ENCODE assay signal across 8 mouse cellular contexts in the genomic region with DNA sequence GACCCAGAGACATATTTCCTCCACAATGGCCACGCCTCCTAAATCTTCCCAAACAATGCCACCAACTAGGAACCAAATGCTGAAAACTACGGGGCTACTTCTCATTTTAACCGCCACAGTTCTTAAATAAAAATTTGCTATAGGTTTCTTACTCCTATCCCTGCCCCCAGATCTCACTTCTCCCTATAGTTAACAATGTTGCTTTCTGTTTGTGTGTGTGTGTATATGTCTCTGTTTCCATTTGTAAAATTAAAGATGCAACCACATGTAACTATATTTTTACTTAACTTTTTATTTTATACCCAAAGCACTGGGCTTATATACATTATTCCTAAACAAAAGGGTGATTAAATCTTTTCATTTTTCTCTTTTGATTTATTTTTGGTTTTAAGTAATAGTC. TPM values are rescaled to one million over a fixed set of nuclear protein-coding genes. Genes with fewer than 3 reads are reported as not detected.
DNase-seq lines count a peak whose midpoint lies in the region; ATAC-seq and TF ChIP-seq lines count a peak whose summit lies in the region.

Gene Pdcl3, plus strand, starts transcription at position 301 of the 400 bp plus-strand sequence.

- TF ChIP-seq CTCF in C2C12 (IDR thresholded peaks at IDR 0.05; ENCODE audit: control insufficient read depth, insufficient read depth, insufficient read length) (no peak), G1E (IDR thresholded peaks at IDR 0.05; ENCODE audit: low read depth, low read length) (no peak)

- no peak within 1 kb of the TSS for H3K9ac ChIP-seq in forebrain, embryonic 14.5 days (ENCODE audit: low read length)
- H3K9ac ChIP-seq in limb, embryonic 15.5 days = no peak within 1 kb of the TSS
- H3K9ac ChIP-seq in stomach, embryonic 16.5 days (ENCODE audit: low read length) = no peak within 1 kb of the TSS

- H3K9me3 ChIP-seq in G1E (replicated peaks) = peaks cover 7% of the 10 kb centered on the region
- no peaks in the 10 kb centered on the region for H3K9me3 ChIP-seq in forebrain, embryonic 14.5 days (replicated peaks; ENCODE audit: control insufficient read depth, low read length)
- no peaks in the 10 kb centered on the region for H3K9me3 ChIP-seq in limb, embryonic 15.5 days
- H3K9me3 ChIP-seq in stomach, embryonic 16.5 days (replicated peaks; ENCODE audit: control insufficient read depth, low read length) = no peaks in the 10 kb centered on the region

- H3K4me3 ChIP-seq in C2C12 (ENCODE audit: insufficient read depth, poor library complexity, severe bottlenecking) (no peak within 1 kb of the TSS), G1E (ENCODE audit: low read depth, low read length) (no peak within 1 kb of the TSS)
- H3K4me3 ChIP-seq in forebrain, embryonic 14.5 days (ENCODE audit: low read depth, low read length) = no peak within 1 kb of the TSS
- H3K4me3 ChIP-seq in limb, embryonic 15.5 days = no peak within 1 kb of the TSS
- no peak within 1 kb of the TSS for H3K4me3 ChIP-seq in stomach, embryonic 16.5 days (replicated peaks; ENCODE audit: low read length)

- no peak within 1 kb of the TSS for H3K27ac ChIP-seq in forebrain, embryonic 14.5 days (ENCODE audit: low read depth, low read length)
- no peak within 1 kb of the TSS for H3K27ac ChIP-seq in limb, embryonic 15.5 days
- no peak within 1 kb of the TSS for H3K27ac ChIP-seq in stomach, embryonic 16.5 days (ENCODE audit: low read length)

- H3K79me3 ChIP-seq in C2C12 (ENCODE audit: low read depth) = peaks cover 15% of the 10 kb centered on the region

- H3K4me2 ChIP-seq in forebrain, embryonic 14.5 days (ENCODE audit: low read length) = no peak within 1 kb of the TSS
- H3K4me2 ChIP-seq in limb, embryonic 15.5 days = no peak within 1 kb of the TSS
- no peak within 1 kb of the TSS for H3K4me2 ChIP-seq in stomach, embryonic 16.5 days (ENCODE audit: low read depth, low read length)

- peaks cover 27% of the 10 kb centered on the region for H3K79me2 ChIP-seq in C2C12 (ENCODE audit: control insufficient read depth, insufficient read depth)

- no peak for ATAC-seq in G1E (ENCODE audit: extremely low read depth, insufficient number of reproducible peaks, low FRiP score, poor library complexity, severe bottlenecking)
- no peak for ATAC-seq in forebrain, embryonic 14.5 days
- ATAC-seq in hematopoietic stem cell, adult 5-6 weeks (replicated peaks in 1 of 2; ENCODE audit: insufficient read depth in 1 of 2, low FRiP score in 2 of 2, low TSS enrichment in 1 of 2, low read depth in 1 of 2, poor library complexity in 2 of 2, severe bottlenecking in 2 of 2) = no peak
- ATAC-seq in limb, embryonic 15.5 days (ENCODE audit: insufficient number of reproducible peaks, low FRiP score, low TSS enrichment, low read depth) = no peak
- ATAC-seq in stomach, embryonic 16.5 days (ENCODE audit: insufficient read depth, low FRiP score) = no peak

- WGBS in forebrain, embryonic 14.5 days = 83% methylated on average over 3 of the region's 3 CpGs
- WGBS in limb, embryonic 15.5 days = 81% methylated on average over 3 of the region's 3 CpGs
- 81% methylated on average over 3 of the region's 3 CpGs for WGBS in stomach, embryonic 16.5 days

- no peak within 1 kb of the TSS for H3ac ChIP-seq in C2C12 (ENCODE audit: control insufficient read depth, insufficient read length, low read depth)

- peaks cover 16% of the 10 kb centered on the region for H3K4me1 ChIP-seq in G1E (ENCODE audit: insufficient read depth, low read depth, low read length)
- peaks cover 7% of the 10 kb centered on the region for H3K4me1 ChIP-seq in forebrain, embryonic 14.5 days (ENCODE audit: control insufficient read depth, insufficient read depth, low read length)
- peaks cover 14% of the 10 kb centered on the region for H3K4me1 ChIP-seq in limb, embryonic 15.5 days
- H3K4me1 ChIP-seq in stomach, embryonic 16.5 days (ENCODE audit: control insufficient read depth, insufficient read depth, low read length) = peaks cover 12% of the 10 kb centered on the region; the same call in 1 of the 2 replicates

- no peaks in the 10 kb centered on the region for H3K27me3 ChIP-seq in C2C12 (ENCODE audit: control insufficient read depth, insufficient read depth, insufficient read length)
- H3K27me3 ChIP-seq in G1E (ENCODE audit: insufficient read depth, low read length) = no peaks in the 10 kb centered on the region
- H3K27me3 ChIP-seq in forebrain, embryonic 14.5 days (replicated peaks; ENCODE audit: control insufficient read depth, insufficient read depth, low read length) = no peaks in the 10 kb centered on the region
- H3K27me3 ChIP-seq in limb, embryonic 15.5 days = no peaks in the 10 kb centered on the region
- no peaks in the 10 kb centered on the region for H3K27me3 ChIP-seq in stomach, embryonic 16.5 days (ENCODE audit: control insufficient read depth, insufficient read depth, low read length)

- no peaks in the 10 kb centered on the region for H3K36me3 ChIP-seq in C2C12 (ENCODE audit: control insufficient read depth, insufficient read depth)
- peaks cover 5% of the 10 kb centered on the region for H3K36me3 ChIP-seq in G1E (replicated peaks)
- H3K36me3 ChIP-seq in forebrain, embryonic 14.5 days (ENCODE audit: control insufficient read depth, insufficient read depth, low read length) = no peaks in the 10 kb centered on the region
- no peaks in the 10 kb centered on the region for H3K36me3 ChIP-seq in limb, embryonic 15.5 days
- H3K36me3 ChIP-seq in stomach, embryonic 16.5 days (ENCODE audit: control insufficient read depth, insufficient read depth, low read length) = no peaks in the 10 kb centered on the region

- no peak for DNase-seq in G1E (ENCODE audit: low spot score)
- no peak for DNase-seq in forebrain, embryonic 14.5 days (ENCODE audit: low spot score)
- DNase-seq in kidney, postnatal 25 days = no peak
- no peak for DNase-seq in embryo, embryonic 9.5 days (ENCODE audit: extremely low spot score)

TF ChIP-seq in C2C12, 6 proteins besides CTCF, POLR2A, EP300 and RAD21:
- TF ChIP-seq MAX (IDR thresholded peaks at IDR 0.05) = no peak
- no peak for TF ChIP-seq MYOD1 (IDR thresholded peaks at IDR 0.05; ENCODE audit: control insufficient read depth, insufficient read length, low read depth)
- no peak for TF ChIP-seq FOSL1 (IDR thresholded peaks at IDR 0.05; ENCODE audit: insufficient read depth, low read length, poor library complexity, severe bottlenecking)
- no peak for TF ChIP-seq USF1 (IDR thresholded peaks at IDR 0.05; ENCODE audit: low read depth)
- TF ChIP-seq MYOG (IDR thresholded peaks at IDR 0.05; ENCODE audit: control insufficient read depth, extremely low read depth, insufficient read length) = no peak
- TF ChIP-seq CEBPB (IDR thresholded peaks at IDR 0.05; ENCODE audit: low read depth) = no peak

RNA-seq across cellular contexts. Expression of gene Pdcl3, which starts in this region (rescaled TPM):
- polyA plus RNA-seq in C2C12 (2012; fragmentation: generic; extraction: Trizol) (98.7 TPM), G1E (2012) (49.8 and 51.6 TPM in 2 replicates)
- total RNA-seq in G1E (2014; fragmentation: Nextera tagmentation) (65.5 and 96.3 TPM in 2 replicates), G1E (2017) (63.4 and 67.0 TPM in 2 replicates)
- polyA plus RNA-seq in forebrain, embryonic 14.5 days (2014; fragmentation: Nextera tagmentation; extraction: Ambion mirVana) = 156 and 168 TPM in 2 replicates
- total RNA-seq in hematopoietic stem cell, adult 5-6 weeks (2017) = 33.1 and 60.2 TPM in 2 replicates
- 157 and 176 TPM in 2 replicates for polyA plus RNA-seq in limb, embryonic 15.5 days (2015; fragmentation: Nextera tagmentation; extraction: Ambion mirVana)
- 172 and 191 TPM in 2 replicates for polyA plus RNA-seq in stomach, embryonic 16.5 days (2015; fragmentation: Nextera tagmentation; extraction: Ambion mirVana)
